Mouse (Mus musculus): ENCODE measurements around the gene Crtap. TPM values are rescaled to one million over a fixed set of nuclear protein-coding genes. Genes with fewer than 3 reads are reported as not detected.

Crtap gene
- polyA plus RNA-seq (2012; rRNA removed): 29.7 and 35.2 TPM in 2 replicates

DNA sequence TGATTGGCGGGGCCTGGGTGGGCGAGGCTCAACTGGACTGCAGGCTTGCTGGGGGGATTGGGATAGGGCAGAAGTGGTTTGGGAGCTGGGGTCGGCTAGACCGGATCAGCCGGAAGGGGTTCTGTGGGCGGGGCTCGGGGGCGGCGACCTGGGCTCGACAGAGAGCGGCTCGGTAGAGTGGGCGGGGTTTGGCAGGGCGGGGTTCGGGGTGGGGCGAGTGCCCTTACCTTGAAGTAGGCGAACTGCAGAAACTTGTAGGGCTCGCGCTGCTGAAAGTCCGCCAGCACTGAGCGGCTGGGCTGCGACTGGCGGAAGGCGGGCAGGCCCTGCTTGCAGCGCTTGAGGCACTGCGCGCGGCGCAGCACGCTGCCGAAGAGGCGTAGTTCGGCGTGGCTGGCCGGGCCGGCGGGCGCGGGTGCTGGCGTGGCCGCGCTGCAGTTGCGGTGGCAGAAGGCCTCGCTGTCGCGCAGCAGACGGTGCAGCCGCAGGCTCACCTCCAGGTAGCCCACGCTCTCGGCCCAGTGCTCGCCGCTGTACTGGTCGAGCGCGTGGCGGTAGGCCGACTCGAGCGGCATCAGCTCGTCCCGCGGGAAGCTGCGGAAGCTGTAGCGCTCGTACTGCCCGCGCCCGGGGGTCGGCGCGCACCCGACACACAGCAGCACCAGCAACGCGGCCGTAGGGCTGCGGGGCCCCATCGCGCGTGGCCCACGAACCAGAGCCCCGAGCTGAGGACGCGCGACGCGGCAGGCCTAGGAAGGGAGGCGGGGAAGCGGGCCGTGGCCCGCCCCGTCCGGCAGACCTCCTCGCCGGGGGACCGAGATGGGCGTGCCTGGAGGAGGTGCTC, at the start of gene Crtap:
Gene Crtap (minus strand): TSS at position 771 of the 844 bp plus-strand sequence.
- Histone ChIP-seq H3K36me3 (ENCODE audit: control insufficient read depth, insufficient read depth, low read length) (no peaks in the 10 kb centered on the region), H3K27ac (ENCODE audit: control insufficient read depth, insufficient read depth, low read depth, low read length) (peak within 1 kb of the TSS; percentile 51), H3K4me3 (ENCODE audit: control insufficient read depth, low read depth, low read length) (peak within 1 kb of the TSS; percentile 85), H3K4me1 (ENCODE audit: control insufficient read depth, insufficient read depth, low read length) (peaks cover 14% of the 10 kb centered on the region), H3K27me3 (ENCODE audit: control insufficient read depth, insufficient read depth, low read length) (no peaks in the 10 kb centered on the region)
- no peak for TF ChIP-seq CTCF (IDR thresholded peaks at IDR 0.05; ENCODE audit: control insufficient read depth, insufficient read depth, insufficient replicate concordance, low read depth, low read length)
- TF ChIP-seq POLR2A (IDR thresholded peaks at IDR 0.05; ENCODE audit: control insufficient read depth, low read depth, low read length): peak; percentile 44; the same call in 1 of the 2 replicates

DNA sequence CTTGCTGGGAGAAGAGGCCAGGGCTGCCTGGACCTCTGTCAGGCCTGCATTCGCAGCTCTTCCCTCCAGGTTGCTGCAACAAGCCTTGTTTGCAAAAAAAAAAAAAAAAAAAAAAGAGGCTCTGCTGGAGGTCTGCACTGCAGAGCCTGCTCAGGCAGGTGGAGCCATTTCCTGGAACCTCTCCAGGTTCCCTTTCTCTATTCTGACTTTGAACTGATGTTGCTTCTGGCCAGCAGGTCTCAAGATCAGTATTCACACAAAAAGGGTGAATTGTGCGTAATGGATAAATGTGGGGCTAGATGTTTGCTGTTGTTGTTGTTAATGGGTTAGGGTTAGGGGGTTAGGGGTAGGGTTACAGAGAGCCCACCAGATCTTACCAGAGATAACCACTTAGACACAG, 45.2 kb upstream of the Crtap start:
- Histone ChIP-seq H3K27me3 (ENCODE audit: control insufficient read depth, insufficient read depth, low read length) (no peaks in the 10 kb centered on the region), H3K4me1 (ENCODE audit: control insufficient read depth, insufficient read depth, low read length) (no peaks in the 10 kb centered on the region), H3K4me3 (ENCODE audit: control insufficient read depth, low read depth, low read length) (no peak overlapping the region), H3K27ac (ENCODE audit: control insufficient read depth, insufficient read depth, low read depth, low read length) (no peak overlapping the region), H3K36me3 (ENCODE audit: control insufficient read depth, insufficient read depth, low read length) (no peaks in the 10 kb centered on the region)
- TF ChIP-seq POLR2A (IDR thresholded peaks at IDR 0.05; ENCODE audit: control insufficient read depth, low read depth, low read length) (no peak), CTCF (IDR thresholded peaks at IDR 0.05; ENCODE audit: control insufficient read depth, insufficient read depth, insufficient replicate concordance, low read depth, low read length) (no peak)

DNA sequence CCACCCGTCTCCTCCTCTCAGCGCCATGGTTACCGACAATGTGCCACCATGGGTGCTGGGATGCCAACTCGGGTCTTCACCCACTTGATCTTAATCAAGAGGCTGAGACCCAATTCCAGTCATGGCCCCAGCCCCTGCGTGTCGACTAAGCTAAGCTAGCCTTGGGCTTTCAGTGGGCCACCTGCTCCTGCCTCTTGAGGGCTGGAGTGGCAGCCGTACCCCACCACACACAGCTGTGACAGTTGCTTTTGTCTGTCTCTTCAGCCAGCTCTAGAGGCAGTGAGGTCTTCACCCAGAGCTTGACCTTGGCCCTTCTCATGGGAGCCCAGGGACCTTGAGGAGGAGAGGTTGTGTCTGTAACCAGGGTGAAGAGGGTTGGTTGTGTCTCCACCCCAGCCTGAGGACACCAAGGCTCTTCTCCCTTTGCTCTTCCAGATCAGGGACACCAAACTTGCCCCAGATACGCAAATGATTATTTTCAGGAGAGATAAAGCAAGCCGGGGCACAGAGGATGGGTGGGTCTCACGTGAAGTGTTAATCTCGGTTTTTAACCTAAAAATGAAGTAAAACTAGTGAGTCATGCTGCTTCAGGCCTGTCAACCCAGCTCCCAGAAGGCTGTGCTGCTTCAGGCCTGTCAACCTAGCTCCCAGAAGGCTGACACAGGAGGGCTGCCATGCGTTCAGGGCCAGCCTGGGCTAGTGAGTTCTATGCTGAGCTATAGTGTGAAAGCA, 37.8 kb upstream of the Crtap start:
- H3K27ac ChIP-seq (ENCODE audit: control insufficient read depth, insufficient read depth, low read depth, low read length): no peak overlapping the region
- H3K4me3 ChIP-seq (ENCODE audit: control insufficient read depth, low read depth, low read length): no peak overlapping the region
- H3K27me3 ChIP-seq (ENCODE audit: control insufficient read depth, insufficient read depth, low read length): no peaks in the 10 kb centered on the region
- no peak for TF ChIP-seq CTCF (IDR thresholded peaks at IDR 0.05; ENCODE audit: control insufficient read depth, insufficient read depth, insufficient replicate concordance, low read depth, low read length)
- no peak for TF ChIP-seq POLR2A (IDR thresholded peaks at IDR 0.05; ENCODE audit: control insufficient read depth, low read depth, low read length)
- no peaks in the 10 kb centered on the region for H3K36me3 ChIP-seq (ENCODE audit: control insufficient read depth, insufficient read depth, low read length)
- no peaks in the 10 kb centered on the region for H3K4me1 ChIP-seq (ENCODE audit: control insufficient read depth, insufficient read depth, low read length)

DNA sequence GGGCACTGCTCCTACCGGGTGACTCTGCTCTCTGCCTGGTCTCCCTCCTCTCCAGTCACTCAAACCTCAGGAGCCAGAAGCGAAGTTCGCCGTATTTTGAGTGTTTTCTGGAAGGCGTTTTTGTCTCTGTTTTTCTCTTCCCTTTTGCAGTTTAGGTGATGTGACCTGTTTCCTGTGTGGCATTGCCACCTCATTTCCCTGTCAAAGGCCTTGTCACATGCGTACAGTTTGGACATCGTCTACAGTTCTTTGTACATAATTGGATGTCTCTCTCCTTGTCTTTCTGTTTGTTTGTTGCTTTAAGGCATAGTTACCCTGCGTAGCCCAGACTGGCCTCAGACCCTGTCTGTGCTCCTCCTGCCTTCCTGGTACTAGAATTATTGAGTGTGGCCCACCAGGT, 37.0 kb upstream of the Crtap start:
- no peak for TF ChIP-seq POLR2A (IDR thresholded peaks at IDR 0.05; ENCODE audit: control insufficient read depth, low read depth, low read length)
- TF ChIP-seq CTCF (IDR thresholded peaks at IDR 0.05; ENCODE audit: control insufficient read depth, insufficient read depth, insufficient replicate concordance, low read depth, low read length): no peak
- Histone ChIP-seq H3K4me3 (ENCODE audit: control insufficient read depth, low read depth, low read length) (no peak overlapping the region), H3K27me3 (ENCODE audit: control insufficient read depth, insufficient read depth, low read length) (no peaks in the 10 kb centered on the region), H3K36me3 (ENCODE audit: control insufficient read depth, insufficient read depth, low read length) (no peaks in the 10 kb centered on the region), H3K4me1 (ENCODE audit: control insufficient read depth, insufficient read depth, low read length) (no peaks in the 10 kb centered on the region), H3K27ac (ENCODE audit: control insufficient read depth, insufficient read depth, low read depth, low read length) (no peak overlapping the region)

DNA sequence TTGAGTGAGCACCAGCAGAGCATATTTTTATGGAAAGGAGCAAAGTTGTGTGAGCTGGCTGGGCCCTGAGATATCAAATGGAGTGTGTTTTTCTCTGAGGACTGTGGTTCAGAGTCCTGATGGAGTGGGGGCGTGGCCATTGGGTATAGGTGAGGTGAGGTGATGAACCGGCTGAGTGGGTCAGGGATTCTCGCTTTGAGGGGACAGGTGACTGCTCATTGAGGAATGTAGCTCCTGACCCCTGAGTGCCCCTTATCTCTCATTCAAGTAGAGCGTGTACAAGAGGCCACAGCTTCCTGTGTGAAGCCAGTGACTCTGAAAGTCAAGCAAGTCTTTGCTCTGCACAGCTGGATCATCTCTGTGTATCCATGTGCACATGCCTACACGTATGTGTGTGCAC, 35.7 kb upstream of the Crtap start:
- no peak for TF ChIP-seq CTCF (IDR thresholded peaks at IDR 0.05; ENCODE audit: control insufficient read depth, insufficient read depth, insufficient replicate concordance, low read depth, low read length)
- no peak for TF ChIP-seq POLR2A (IDR thresholded peaks at IDR 0.05; ENCODE audit: control insufficient read depth, low read depth, low read length)
- H3K27me3 ChIP-seq (ENCODE audit: control insufficient read depth, insufficient read depth, low read length): no peaks in the 10 kb centered on the region
- no peaks in the 10 kb centered on the region for H3K4me1 ChIP-seq (ENCODE audit: control insufficient read depth, insufficient read depth, low read length)
- no peak overlapping the region for H3K4me3 ChIP-seq (ENCODE audit: control insufficient read depth, low read depth, low read length)
- no peak overlapping the region for H3K27ac ChIP-seq (ENCODE audit: control insufficient read depth, insufficient read depth, low read depth, low read length)
- H3K36me3 ChIP-seq (ENCODE audit: control insufficient read depth, insufficient read depth, low read length): no peaks in the 10 kb centered on the region

DNA sequence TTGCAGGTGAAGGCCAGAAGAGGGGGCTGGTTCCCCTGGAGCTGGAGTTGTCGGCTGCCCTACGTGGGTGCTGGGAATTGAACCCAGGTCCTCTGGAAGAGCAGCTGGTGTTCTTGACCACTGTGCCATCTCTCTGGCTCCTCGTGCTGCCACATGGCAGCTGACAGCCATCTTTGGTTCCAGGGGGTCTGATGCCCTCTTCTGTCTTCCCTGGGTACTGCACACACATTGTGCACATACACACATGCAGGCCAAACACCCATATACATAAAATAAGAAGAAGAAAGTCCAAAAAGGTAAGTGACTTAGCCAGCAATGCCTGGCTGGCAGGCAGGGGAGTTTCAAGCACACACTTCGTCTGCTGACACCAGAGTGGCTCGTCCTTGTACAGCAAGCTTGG, 35.1 kb upstream of the Crtap start:
- H3K36me3 ChIP-seq (ENCODE audit: control insufficient read depth, insufficient read depth, low read length): no peaks in the 10 kb centered on the region
- no peak overlapping the region for H3K4me3 ChIP-seq (ENCODE audit: control insufficient read depth, low read depth, low read length)
- no peaks in the 10 kb centered on the region for H3K4me1 ChIP-seq (ENCODE audit: control insufficient read depth, insufficient read depth, low read length)
- no peaks in the 10 kb centered on the region for H3K27me3 ChIP-seq (ENCODE audit: control insufficient read depth, insufficient read depth, low read length)
- no peak overlapping the region for H3K27ac ChIP-seq (ENCODE audit: control insufficient read depth, insufficient read depth, low read depth, low read length)
- TF ChIP-seq CTCF (IDR thresholded peaks at IDR 0.05; ENCODE audit: control insufficient read depth, insufficient read depth, insufficient replicate concordance, low read depth, low read length) (0 out of 2 replicates have a peak, but pooled peaks have one; percentile 12), POLR2A (IDR thresholded peaks at IDR 0.05; ENCODE audit: control insufficient read depth, low read depth, low read length) (no peak)

DNA sequence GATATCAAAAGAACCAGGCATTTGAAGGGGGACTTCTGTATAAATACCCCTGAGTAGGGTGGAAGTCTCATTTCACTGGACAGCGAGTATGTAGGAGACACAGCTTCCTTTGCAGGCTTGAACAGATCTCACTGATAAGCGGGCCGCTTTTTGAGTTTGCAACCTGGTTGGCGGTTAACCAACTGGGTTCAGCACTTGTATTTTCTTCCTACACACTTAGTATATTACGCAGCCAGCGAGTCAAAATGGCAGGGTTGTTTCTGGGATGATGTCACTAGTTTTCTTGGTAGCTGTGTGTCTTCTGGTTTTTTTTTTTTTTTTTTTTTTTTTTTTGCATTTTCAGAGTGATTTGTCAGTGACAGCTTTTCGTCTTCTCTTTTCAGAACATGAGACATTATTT, 31.3 kb upstream of the Crtap start:
- no peak overlapping the region for H3K27ac ChIP-seq (ENCODE audit: control insufficient read depth, insufficient read depth, low read depth, low read length)
- no peak overlapping the region for H3K4me3 ChIP-seq (ENCODE audit: control insufficient read depth, low read depth, low read length)
- no peaks in the 10 kb centered on the region for H3K4me1 ChIP-seq (ENCODE audit: control insufficient read depth, insufficient read depth, low read length)
- TF ChIP-seq CTCF (IDR thresholded peaks at IDR 0.05; ENCODE audit: control insufficient read depth, insufficient read depth, insufficient replicate concordance, low read depth, low read length) (no peak), POLR2A (IDR thresholded peaks at IDR 0.05; ENCODE audit: control insufficient read depth, low read depth, low read length) (no peak)
- no peaks in the 10 kb centered on the region for H3K36me3 ChIP-seq (ENCODE audit: control insufficient read depth, insufficient read depth, low read length)
- no peaks in the 10 kb centered on the region for H3K27me3 ChIP-seq (ENCODE audit: control insufficient read depth, insufficient read depth, low read length)
